Mouse (Mus musculus) forebrain, embryonic 14.5 days (tissue): ENCODE measurements around the gene Pigk. TPM values are rescaled to one million over a fixed set of nuclear protein-coding genes. Genes with fewer than 3 reads are reported as not detected.

Experiments used
- ATAC-seq: fragments of 200-750 bp; cut with Nextera tagmentation; 2 replicates; pipeline ENCODE4 v1.8.0; 2017; ENCODE audit warnings: mild to moderate bottlenecking, moderate library complexity
- DNase-seq: peaks from one replicate; pipeline ENCODE4 v3.0.0-alpha.2; 2015; ENCODE audit warnings: low spot score
- H3K27ac ChIP-seq: fragments of 300-500 bp; sonication (generic); 2 replicates; pipeline ENCODE4 v1.5.1; 2014; ENCODE audit warnings: low read depth, mild to moderate bottlenecking, control low read depth, low read length, moderate library complexity
- H3K27me3 ChIP-seq: fragments of 300-500 bp; sonication (generic); replicated peaks from 2 replicates; pipeline ENCODE4 v1.6.1; 2014; ENCODE audit warnings: low read length, control low read depth, mixed read lengths; ENCODE audit not compliant: control insufficient read depth, insufficient read depth
- H3K36me3 ChIP-seq: fragments of 300-500 bp; sonication (generic); 2 replicates; pipeline ENCODE4 v1.6.1; 2014; ENCODE audit warnings: low read length, control low read depth; ENCODE audit not compliant: control insufficient read depth, insufficient read depth
- H3K4me1 ChIP-seq: fragments of 300-500 bp; sonication (generic); 2 replicates; pipeline ENCODE4 v1.6.1; 2014; ENCODE audit warnings: antibody characterized with exemption, low read length, control low read depth; ENCODE audit not compliant: control insufficient read depth, insufficient read depth
- H3K4me2 ChIP-seq: fragments of 300-500 bp; sonication (generic); 2 replicates; pipeline ENCODE4 v1.6.1; 2014; ENCODE audit warnings: mild to moderate bottlenecking, control low read depth, low read length
- H3K4me3 ChIP-seq: fragments of 300-500 bp; sonication (generic); 2 replicates; pipeline ENCODE4 v1.5.1; 2014; ENCODE audit warnings: low read depth, low read length, control low read depth
- H3K9ac ChIP-seq: fragments of 300-500 bp; sonication (generic); 2 replicates; pipeline ENCODE4 v1.6.1; 2014; ENCODE audit warnings: mild to moderate bottlenecking, low read length, control low read depth, moderate library complexity
- H3K9me3 ChIP-seq: fragments of 300-500 bp; sonication (generic); replicated peaks from 2 replicates; pipeline ENCODE4 v1.6.1; 2016; ENCODE audit warnings: low read length, control low read depth, mixed read lengths; ENCODE audit not compliant: control insufficient read depth
- WGBS: fragments of 180-500 bp; shearing (Covaris S2); extraction: QIAGEN DNeasy Blood & Tissue Kit; methylation state at CpG from one replicate; pipeline ENCODE4 v1.1.7; 2014; 5-methylcytosine and 5-hydroxymethylcytosine counted together
- polyA plus RNA-seq: library from polyadenylated mRNA; unstranded; fragments of >200 nt; fragmentation: Nextera tagmentation; extraction: Ambion mirVana; gene quantifications from 2 replicates; pipeline ENCODE4 v1.2.1, GENCODE M21; 2014

Pigk gene
- polyA plus RNA-seq, 1 experiment from 2014 or later, result 34.0 TPM

- ATAC-seq (no peak), DNase-seq (no peak)
- Histone ChIP-seq H3K4me3 (no peak overlapping the region), H3K4me1 (no peaks in the 10 kb centered on the region), H3K27me3 (no peaks in the 10 kb centered on the region), H3K36me3 (no peaks in the 10 kb centered on the region; the same call in 1 of the 2 replicates), H3K9ac (no peak overlapping the region), H3K9me3 (no peaks in the 10 kb centered on the region), H3K27ac (no peak overlapping the region), H3K4me2 (no peak overlapping the region)
- WGBS, result 94% methylated on average over 4 of the region's 4 CpGs
These were observed 79.1 kb downstream of the Pigk start for GRCm38 (mm10) chr3:152793006-152793405.

GRCm38 (mm10) chr3:152796216-152796615, 82.3 kb downstream of the Pigk start:
- H3K36me3 ChIP-seq, result no peaks in the 10 kb centered on the region
- H3K4me1 ChIP-seq, result no peaks in the 10 kb centered on the region
- no peak for ATAC-seq
- H3K27me3 ChIP-seq, result no peaks in the 10 kb centered on the region
- no peak overlapping the region for H3K27ac ChIP-seq
- DNase-seq, result no peak
- 86% methylated on average over 4 of the region's 4 CpGs for WGBS
- no peaks in the 10 kb centered on the region for H3K9me3 ChIP-seq
- no peak overlapping the region for H3K4me3 ChIP-seq
- no peak overlapping the region for H3K9ac ChIP-seq
- no peak overlapping the region for H3K4me2 ChIP-seq

- ATAC-seq (no peak), DNase-seq (no peak)
- WGBS, result 24% methylated on average over 2 of the region's 2 CpGs
- Histone ChIP-seq H3K4me3 (no peak overlapping the region), H3K27me3 (no peaks in the 10 kb centered on the region), H3K27ac (no peak overlapping the region), H3K4me1 (no peaks in the 10 kb centered on the region), H3K4me2 (no peak overlapping the region), H3K9ac (no peak overlapping the region), H3K9me3 (no peaks in the 10 kb centered on the region), H3K36me3 (no peaks in the 10 kb centered on the region)
These were observed 83.5 kb downstream of the Pigk start for GRCm38 (mm10) chr3:152797354-152797753.

GRCm38 (mm10) chr3:152799738-152800431, 86.0 kb downstream of the Pigk start:
- no peaks in the 10 kb centered on the region for H3K4me1 ChIP-seq
- no peak overlapping the region for H3K4me2 ChIP-seq
- H3K4me3 ChIP-seq, result no peak overlapping the region

GRCm38 (mm10) chr3:152813905-152814304, 100.0 kb downstream of the Pigk start:
- Histone ChIP-seq H3K36me3 (no peaks in the 10 kb centered on the region), H3K9ac (no peak overlapping the region), H3K9me3 (no peaks in the 10 kb centered on the region), H3K27ac (no peak overlapping the region), H3K4me1 (no peaks in the 10 kb centered on the region), H3K4me3 (no peak overlapping the region), H3K27me3 (no peaks in the 10 kb centered on the region), H3K4me2 (no peak overlapping the region)
- WGBS, result 82% methylated on average over 4 of the region's 4 CpGs
- DNase-seq, result no peak
- no peak for ATAC-seq

More at GRCm38 (mm10) chr3:152799738-152800431, 86.0 kb downstream of the Pigk start:
- DNase-seq, result peak; percentile 40
- Histone ChIP-seq H3K36me3 (no peaks in the 10 kb centered on the region), H3K9ac (no peak overlapping the region), H3K9me3 (no peaks in the 10 kb centered on the region), H3K27ac (no peak overlapping the region), H3K27me3 (no peaks in the 10 kb centered on the region)
- ATAC-seq, result no peak
- WGBS, result 80% methylated on average over 9 of the region's 9 CpGs

GRCm38 (mm10) chr3:152815110-152815509, 101.2 kb downstream of the Pigk start:
- Histone ChIP-seq H3K27ac (no peak overlapping the region), H3K4me1 (no peaks in the 10 kb centered on the region), H3K36me3 (no peaks in the 10 kb centered on the region), H3K27me3 (no peaks in the 10 kb centered on the region), H3K4me3 (no peak overlapping the region), H3K4me2 (no peak overlapping the region), H3K9ac (no peak overlapping the region), H3K9me3 (no peaks in the 10 kb centered on the region)
- ATAC-seq, result no peak
- no peak for DNase-seq
- WGBS, result 93% methylated on average over 5 of the region's 5 CpGs

- Histone ChIP-seq H3K4me1 (no peaks in the 10 kb centered on the region), H3K4me2 (no peak overlapping the region), H3K27me3 (no peaks in the 10 kb centered on the region), H3K9ac (no peak overlapping the region), H3K27ac (no peak overlapping the region), H3K36me3 (no peaks in the 10 kb centered on the region), H3K9me3 (no peaks in the 10 kb centered on the region), H3K4me3 (no peak overlapping the region)
- ATAC-seq (no peak), DNase-seq (no peak)
- 82% methylated on average over 3 of the region's 3 CpGs for WGBS
These were observed 106.5 kb downstream of the Pigk start for GRCm38 (mm10) chr3:152820406-152820805.

- DNase-seq (peak; percentile 26), ATAC-seq (no peak)
- no peak overlapping the region for H3K4me2 ChIP-seq
- no peaks in the 10 kb centered on the region for H3K4me1 ChIP-seq
- WGBS, result 61% methylated on average over 14 of the region's 14 CpGs
- no peaks in the 10 kb centered on the region for H3K9me3 ChIP-seq
- H3K27me3 ChIP-seq, result no peaks in the 10 kb centered on the region
- no peak overlapping the region for H3K4me3 ChIP-seq
- H3K36me3 ChIP-seq, result no peaks in the 10 kb centered on the region
- H3K27ac ChIP-seq, result no peak overlapping the region
- no peak overlapping the region for H3K9ac ChIP-seq
These were observed 107.3 kb downstream of the Pigk start for GRCm38 (mm10) chr3:152821202-152821601.

- Histone ChIP-seq H3K9ac (no peak overlapping the region), H3K27me3 (no peaks in the 10 kb centered on the region), H3K27ac (no peak overlapping the region), H3K9me3 (no peaks in the 10 kb centered on the region), H3K4me3 (no peak overlapping the region), H3K4me1 (no peaks in the 10 kb centered on the region), H3K4me2 (no peak overlapping the region), H3K36me3 (no peaks in the 10 kb centered on the region)
- 81% methylated on average over 3 of the region's 3 CpGs for WGBS
- peak; percentile 13 for DNase-seq
- no peak for ATAC-seq
These were observed 117.5 kb downstream of the Pigk start for GRCm38 (mm10) chr3:152831377-152831776.
